Mouse (Mus musculus): ENCODE data around the gene Zfp882. TPM values are rescaled to one million over a fixed set of nuclear protein-coding genes. Genes with fewer than 3 reads are reported as not detected.

The Zfp882 gene
- total and polyA plus RNA-seq, 3 experiments = 12.4 to 16.1 TPM; not detected in 1

- Histone ChIP-seq H3K27ac (ENCODE audit: control insufficient read depth, low read depth, low read length) (no peak overlapping the region), H3K9me3 (replicated peaks; ENCODE audit: insufficient read depth, low read length) (no peaks in the 10 kb centered on the region), H3K9ac (ENCODE audit: control insufficient read depth, low read depth, low read length, poor library complexity, severe bottlenecking) (no peak overlapping the region), H3K4me3 (ENCODE audit: control insufficient read depth in 1 of 2, insufficient read depth in 1 of 2, low read depth in 2 of 2, low read length in 2 of 2) (no peak overlapping the region), H3K27me3 (ENCODE audit: control insufficient read depth in 1 of 2, insufficient read depth in 2 of 2, low read length in 2 of 2) (no peaks in the 10 kb centered on the region), H3K36me3 (ENCODE audit: control insufficient read depth in 1 of 2, insufficient read depth in 2 of 2, low read length in 2 of 2) (peaks cover 3 to 40% of the 10 kb centered on the region in 2 experiments; a peak in 3 of 4 replicates), H3K4me1 (ENCODE audit: control insufficient read depth in 1 of 2, insufficient read depth in 2 of 2, low read length in 2 of 2) (no peaks in the 10 kb centered on the region; a peak in 2 of 4 replicates), H3K79me2 (ENCODE audit: control insufficient read depth, insufficient read depth, low read length, poor library complexity) (peaks cover 47% of the 10 kb centered on the region)
- TF ChIP-seq ZNF384 (IDR thresholded peaks at IDR 0.05; ENCODE audit: low read depth, low read length) = no peak
- no peak for TF ChIP-seq ETS1 (IDR thresholded peaks at IDR 0.05; ENCODE audit: low read depth, low read length)
- no peak for TF ChIP-seq GABPA (IDR thresholded peaks at IDR 0.05; ENCODE audit: low read depth, low read length)
- TF ChIP-seq CHD2 (IDR thresholded peaks at IDR 0.05; ENCODE audit: low read length) = no peak
- no peak for DNase-seq (ENCODE audit: low read depth, low spot score)
Measured at GRCm38 (mm10) chr8:71961796-71962195, 53.4 kb downstream of the Zfp882 start.

- no peak overlapping the region for H3K4me3 ChIP-seq (ENCODE audit: control insufficient read depth in 1 of 2, insufficient read depth in 1 of 2, low read depth in 2 of 2, low read length in 2 of 2)
- no peak overlapping the region for H3K9ac ChIP-seq (ENCODE audit: control insufficient read depth, low read depth, low read length, poor library complexity, severe bottlenecking)
- H3K36me3 ChIP-seq (ENCODE audit: control insufficient read depth in 1 of 2, insufficient read depth in 2 of 2, low read length in 2 of 2) = peaks cover 0 to 55% of the 10 kb centered on the region in 2 experiments; a peak in 2 of 4 replicates
- H3K4me1 ChIP-seq (ENCODE audit: control insufficient read depth in 1 of 2, insufficient read depth in 2 of 2, low read length in 2 of 2) = no peaks in the 10 kb centered on the region; a peak in 1 of 4 replicates
- no peak overlapping the region for H3K27ac ChIP-seq (ENCODE audit: control insufficient read depth, low read depth, low read length)
- peaks cover 35% of the 10 kb centered on the region for H3K79me2 ChIP-seq (ENCODE audit: control insufficient read depth, insufficient read depth, low read length, poor library complexity)
- H3K27me3 ChIP-seq (ENCODE audit: control insufficient read depth in 1 of 2, insufficient read depth in 2 of 2, low read length in 2 of 2) = no peaks in the 10 kb centered on the region
- no peak for TF ChIP-seq UBTF (IDR thresholded peaks at IDR 0.05; ENCODE audit: borderline replicate concordance, insufficient read depth, low read depth, low read length)
- no peak for TF ChIP-seq ZMIZ1 (IDR thresholded peaks at IDR 0.05; ENCODE audit: low read depth, low read length)
- TF ChIP-seq SIN3A (IDR thresholded peaks at IDR 0.05; ENCODE audit: low read length) = no peak
- TF ChIP-seq TCF12 (IDR thresholded peaks at IDR 0.05; ENCODE audit: low read depth, low read length) = no peak
- TF ChIP-seq BHLHE40 (IDR thresholded peaks at IDR 0.05; ENCODE audit: borderline replicate concordance, low read depth, low read length) = no peak
- no peak for TF ChIP-seq MYB (IDR thresholded peaks at IDR 0.05; ENCODE audit: low read depth, low read length)
- no peak for TF ChIP-seq USF1 (IDR thresholded peaks at IDR 0.05; ENCODE audit: low read depth, low read length)
- DNase-seq (ENCODE audit: low read depth, low spot score) = no peak
- no peaks in the 10 kb centered on the region for H3K9me3 ChIP-seq (replicated peaks; ENCODE audit: insufficient read depth, low read length)
Measured at GRCm38 (mm10) chr8:71964051-71964450, 55.6 kb downstream of the Zfp882 start.

- no peak for TF ChIP-seq MYC (IDR thresholded peaks at IDR 0.05; ENCODE audit: low read depth, low read length)
- no peak for TF ChIP-seq RAD21 (IDR thresholded peaks at IDR 0.05; ENCODE audit: low read depth, low read length)
- TF ChIP-seq E2F4 (IDR thresholded peaks at IDR 0.05; ENCODE audit: borderline replicate concordance, low read depth, low read length) = no peak
- no peak for TF ChIP-seq NELFE (IDR thresholded peaks at IDR 0.05; ENCODE audit: low read depth, low read length)
- no peak for TF ChIP-seq MYB (IDR thresholded peaks at IDR 0.05; ENCODE audit: low read depth, low read length)
- no peak for TF ChIP-seq JUND (IDR thresholded peaks at IDR 0.05; ENCODE audit: low read depth, low read length)
- no peak for TF ChIP-seq ZC3H11A (IDR thresholded peaks at IDR 0.05; ENCODE audit: low read depth, low read length)
- no peak for TF ChIP-seq GABPA (IDR thresholded peaks at IDR 0.05; ENCODE audit: low read depth, low read length)
- TF ChIP-seq TCF12 (IDR thresholded peaks at IDR 0.05; ENCODE audit: low read depth, low read length) = no peak
- no peak for TF ChIP-seq RCOR1 (IDR thresholded peaks at IDR 0.05; ENCODE audit: low read depth, low read length)
- no peak for TF ChIP-seq ZNF384 (IDR thresholded peaks at IDR 0.05; ENCODE audit: low read depth, low read length)
- no peak for TF ChIP-seq POLR2AphosphoS2 (IDR thresholded peaks at IDR 0.05; ENCODE audit: low read length)
- no peak for TF ChIP-seq CTCF (IDR thresholded peaks at IDR 0.05 in 2 of 3, conservative IDR thresholded peaks at IDR 0.05 in 1 of 3; ENCODE audit: control insufficient read depth in 1 of 3, insufficient read depth in 1 of 3, low read depth in 2 of 3, low read length in 3 of 3, poor library complexity in 1 of 3, severe bottlenecking in 1 of 3)
- TF ChIP-seq BHLHE40 (IDR thresholded peaks at IDR 0.05; ENCODE audit: borderline replicate concordance, low read depth, low read length) = no peak
- TF ChIP-seq CHD1 (IDR thresholded peaks at IDR 0.05; ENCODE audit: low read depth, low read length) = no peak
- TF ChIP-seq ETS1 (IDR thresholded peaks at IDR 0.05; ENCODE audit: low read depth, low read length) = no peak
- no peak for TF ChIP-seq KAT2A (conservative IDR thresholded peaks at IDR 0.05; ENCODE audit: low read depth, low read length)
- no peaks in the 10 kb centered on the region; a peak in 1 of 4 replicates for H3K4me1 ChIP-seq (ENCODE audit: control insufficient read depth in 1 of 2, insufficient read depth in 2 of 2, low read length in 2 of 2)
Measured at GRCm38 (mm10) chr8:71965166-71965565, 56.8 kb downstream of the Zfp882 start.

More at GRCm38 (mm10) chr8:71965166-71965565, 56.8 kb downstream of the Zfp882 start:
- H3K9me3 ChIP-seq (replicated peaks; ENCODE audit: insufficient read depth, low read length) = no peaks in the 10 kb centered on the region
- no peak overlapping the region for H3K9ac ChIP-seq (ENCODE audit: control insufficient read depth, low read depth, low read length, poor library complexity, severe bottlenecking)
- no peak overlapping the region for H3K27ac ChIP-seq (ENCODE audit: control insufficient read depth, low read depth, low read length)
- H3K36me3 ChIP-seq (ENCODE audit: control insufficient read depth in 1 of 2, insufficient read depth in 2 of 2, low read length in 2 of 2) = peaks cover 0 to 54% of the 10 kb centered on the region in 2 experiments; a peak in 2 of 4 replicates
- peaks cover 30% of the 10 kb centered on the region for H3K79me2 ChIP-seq (ENCODE audit: control insufficient read depth, insufficient read depth, low read length, poor library complexity)
- H3K27me3 ChIP-seq (ENCODE audit: control insufficient read depth in 1 of 2, insufficient read depth in 2 of 2, low read length in 2 of 2) = no peaks in the 10 kb centered on the region
- no peak for DNase-seq (ENCODE audit: low read depth, low spot score)
- no peak overlapping the region for H3K4me3 ChIP-seq (ENCODE audit: control insufficient read depth in 1 of 2, insufficient read depth in 1 of 2, low read depth in 2 of 2, low read length in 2 of 2)

All from MEL (cell line).